7 mouse cellular contexts compared by ENCODE assay signal in the genomic region with DNA sequence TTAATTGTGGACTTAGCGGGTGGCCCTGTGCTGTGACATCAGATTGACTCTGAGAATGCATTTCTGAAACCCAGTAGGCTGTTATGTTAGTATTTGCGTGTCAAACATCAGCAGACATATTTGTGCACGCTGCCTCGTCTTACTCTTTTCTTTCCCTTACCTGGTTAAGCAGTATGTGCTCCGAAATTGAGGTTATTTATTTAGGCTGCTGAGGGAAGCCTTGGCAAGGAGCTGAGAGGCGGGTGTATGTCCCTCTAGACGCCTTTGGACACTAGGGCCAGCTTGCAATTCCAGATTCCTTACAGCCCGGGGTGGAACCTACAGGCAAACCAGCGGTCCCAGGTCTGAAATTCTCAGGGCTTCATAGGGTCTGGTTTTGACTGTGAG. TPM values are rescaled to one million over a fixed set of nuclear protein-coding genes. Genes with fewer than 3 reads are reported as not detected.
DNase-seq lines count a peak whose midpoint lies in the region; ATAC-seq and TF ChIP-seq lines count a peak whose summit lies in the region.

No protein-coding gene starts in this region.

- no peaks in the 10 kb centered on the region for H3K36me3 ChIP-seq in C2C12 (ENCODE audit: control insufficient read depth, insufficient read depth)
- H3K36me3 ChIP-seq in liver, postnatal 0 days (replicated peaks; ENCODE audit: insufficient read depth, low read length) = peaks cover 3% of the 10 kb centered on the region

- intact Hi-C loops in heart, postnatal 10 days (cut with DNase I) = no loop called here

- WGBS in liver, postnatal 0 days (ENCODE audit: insufficient replicate concordance) = 49% methylated on average over 9 of the region's 9 CpGs

- peak overlapping the region; percentile 75 for H3K4me3 ChIP-seq in C2C12 (ENCODE audit: insufficient read depth, poor library complexity, severe bottlenecking)
- peak overlapping the region; percentile 78 for H3K4me3 ChIP-seq in liver, postnatal 0 days (ENCODE audit: low read depth, low read length)

- no peak for TF ChIP-seq CTCF in C2C12 (IDR thresholded peaks at IDR 0.05; ENCODE audit: control insufficient read depth, insufficient read depth, insufficient read length)
- TF ChIP-seq CTCF in liver, postnatal 0 days (IDR thresholded peaks at IDR 0.05; ENCODE audit: low read depth) = no peak

- H3K27me3 ChIP-seq in C2C12 (ENCODE audit: control insufficient read depth, insufficient read depth, insufficient read length) = no peaks in the 10 kb centered on the region
- H3K27me3 ChIP-seq in liver, postnatal 0 days (ENCODE audit: insufficient read depth, low read length) = peaks cover 15% of the 10 kb centered on the region

- peak overlapping the region; percentile 73 for H3K4me2 ChIP-seq in liver, postnatal 0 days (ENCODE audit: low read depth, low read length)

- no peak for TF ChIP-seq EP300 in liver, postnatal 0 days (IDR thresholded peaks at IDR 0.05; ENCODE audit: low read depth)

- no peak for ATAC-seq in liver, postnatal 0 days

- peak; percentile 57 for DNase-seq in NIH3T3 (ENCODE audit: low read depth)
- peak; percentile 40 to 41 for DNase-seq in heart, postnatal 10 days
- DNase-seq in liver, postnatal 0 days = no peak
- DNase-seq in right cerebral cortex, adult 2 months (ENCODE audit: low spot score in 2 of 2) = no peak
- DNase-seq in cerebellum, adult 11 months = no peak
- no peak for DNase-seq in cerebellum, postnatal 4 days (ENCODE audit: low spot score in 2 of 2)

- peaks cover 38% of the 10 kb centered on the region for H3K79me3 ChIP-seq in C2C12 (ENCODE audit: low read depth)

- H3ac ChIP-seq in C2C12 (ENCODE audit: control insufficient read depth, insufficient read length, low read depth) = peak overlapping the region; percentile 39

- H3K9ac ChIP-seq in liver, postnatal 0 days (replicated peaks) = peak overlapping the region; percentile 34

- peaks cover 72% of the 10 kb centered on the region for H3K79me2 ChIP-seq in C2C12 (ENCODE audit: control insufficient read depth, insufficient read depth)

- peaks cover 10% of the 10 kb centered on the region for H3K4me1 ChIP-seq in liver, postnatal 0 days (ENCODE audit: insufficient read depth)

- H3K9me3 ChIP-seq in liver, postnatal 0 days (ENCODE audit: low read length) = no peaks in the 10 kb centered on the region

- H3K27ac ChIP-seq in liver, postnatal 0 days (ENCODE audit: low read depth) = peak overlapping the region; percentile 95

TF ChIP-seq in C2C12, 6 proteins besides CTCF, POLR2A, EP300 and RAD21:
- TF ChIP-seq CEBPB (IDR thresholded peaks at IDR 0.05; ENCODE audit: low read depth) = no peak
- no peak for TF ChIP-seq USF1 (IDR thresholded peaks at IDR 0.05; ENCODE audit: low read depth)
- TF ChIP-seq MYOG (IDR thresholded peaks at IDR 0.05; ENCODE audit: control insufficient read depth, extremely low read depth, insufficient read length) = no peak
- no peak for TF ChIP-seq FOSL1 (IDR thresholded peaks at IDR 0.05; ENCODE audit: insufficient read depth, low read length, poor library complexity, severe bottlenecking)
- TF ChIP-seq MYOD1 (IDR thresholded peaks at IDR 0.05; ENCODE audit: control insufficient read depth, insufficient read length, low read depth) = no peak
- no peak for TF ChIP-seq MAX (IDR thresholded peaks at IDR 0.05)

RNA-seq across cellular contexts. Expression of gene Tcf7l2, which starts 3.6 kb away (rescaled TPM):
- polyA plus RNA-seq in C2C12 (2012; fragmentation: generic; extraction: Trizol) = 10.3 TPM
- 10 to 100 TPM; 21.9 to 22.3 TPM for total RNA-seq in heart, postnatal 10 days (2021)
- 18.8 and 21.6 TPM in 2 replicates for polyA plus RNA-seq in liver, postnatal 0 days (2015; fragmentation: Nextera tagmentation; extraction: Ambion mirVana)

Comparison
In these comparisons a context has a peak if more than half of its experiments do, and no peak if none do; other contexts are left out.
1. DNase-seq: peak in NIH3T3 (single experiment) and heart, postnatal 10 days (2 of 2); none in liver, postnatal 0 days (single experiment), right cerebral cortex, adult 2 months (0 of 2), cerebellum, adult 11 months (single experiment) and cerebellum, postnatal 4 days (0 of 2).